24 mouse cellular contexts compared by ENCODE assay signal in the genomic region with DNA sequence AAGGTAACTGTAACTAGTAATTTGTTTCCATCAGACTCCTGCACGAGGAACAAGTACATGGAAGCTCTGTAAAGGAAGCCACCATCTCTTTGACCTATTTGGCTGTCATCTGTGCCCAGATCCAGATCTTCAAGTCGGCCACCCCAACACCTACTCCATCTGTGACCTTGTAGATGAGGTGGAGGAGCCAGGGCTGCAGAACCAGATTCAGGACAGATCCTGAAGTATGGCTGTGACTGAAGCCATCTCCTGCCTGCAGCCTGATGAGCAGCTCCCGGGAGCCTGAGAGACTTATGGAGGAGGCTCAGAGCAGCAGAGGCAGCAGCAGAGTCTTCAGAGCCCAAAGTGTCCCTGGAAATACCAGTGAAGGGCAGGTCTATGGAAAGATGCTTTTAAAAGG. TPM values are rescaled to one million over a fixed set of nuclear protein-coding genes. Genes with fewer than 3 reads are reported as not detected.
"Had no signal": no experiment of that assay in that cellular context is flagged by ENCODE, and none has a peak within 500 bp of the region (broad histone marks: within the 10 kb centered on the region; RNA-seq: fewer than 3 reads in every experiment).

No protein-coding gene starts in this region.

- H3K4me1 ChIP-seq: midbrain, embryonic 15.5 days; neural tube, embryonic 12.5 days; stomach, embryonic 15.5 days had no signal

- H3K4me3 ChIP-seq: lung, embryonic 15.5 days; megakaryocyte, embryonic 14.5 days; midbrain, embryonic 12.5 days; midbrain, embryonic 15.5 days; neural tube, embryonic 12.5 days; stomach, embryonic 15.5 days had no signal

- H3K9me3 ChIP-seq: lung, embryonic 15.5 days; megakaryocyte, embryonic 14.5 days; midbrain, embryonic 12.5 days; midbrain, embryonic 15.5 days; neural tube, embryonic 12.5 days; stomach, embryonic 15.5 days had no signal

- H3K36me3 ChIP-seq: lung, embryonic 15.5 days; midbrain, embryonic 12.5 days; midbrain, embryonic 15.5 days; neural tube, embryonic 12.5 days; stomach, embryonic 15.5 days had no signal

- H3K27ac ChIP-seq: lung, embryonic 15.5 days; macrophage; midbrain, embryonic 12.5 days; midbrain, embryonic 15.5 days; neural tube, embryonic 12.5 days; stomach, embryonic 15.5 days; stomach, postnatal 0 days had no signal

- DNase-seq: liver, postnatal 0 days; lung, adult 2 months; lung, postnatal 14 days; lung, postnatal 36 days; thymus, adult 2 months; thymus, postnatal 25 days; thymus, postnatal 4 days had no signal

- ATAC-seq: liver, postnatal 0 days; lung, postnatal 0 days; midbrain, embryonic 15.5 days had no signal

- H3K4me2 ChIP-seq: midbrain, embryonic 15.5 days; stomach, embryonic 15.5 days had no signal

- H3K9ac ChIP-seq: liver, postnatal 0 days; lung, embryonic 15.5 days; midbrain, embryonic 12.5 days; midbrain, embryonic 15.5 days; neural tube, embryonic 12.5 days; stomach, embryonic 15.5 days had no signal

RNA-seq across cellular contexts. Expression of gene H2-T3, which starts 34.4 kb away (rescaled TPM):
- total RNA-seq: megakaryocyte progenitor cell, adult 5-6 weeks; midbrain, postnatal 0 days; monocyte, adult 5-6 weeks; neutrophil, adult 5-6 weeks had no signal
- polyA plus RNA-seq: liver, postnatal 0 days; lung, adult 2 months; macrophage; midbrain, embryonic 12.5 days; midbrain, postnatal 0 days; neural tube, embryonic 12.5 days; neural tube, embryonic 14.5 days; spleen, adult 2 months; stomach, postnatal 0 days; testis, adult 2 months had no signal

RNA-seq across cellular contexts. Expression of gene Gm8909, which starts 56.1 kb away (rescaled TPM):
- total RNA-seq: megakaryocyte progenitor cell, adult 5-6 weeks; midbrain, postnatal 0 days; neutrophil, adult 5-6 weeks had no signal
- polyA plus RNA-seq: liver, postnatal 0 days; macrophage; midbrain, embryonic 12.5 days; midbrain, embryonic 15.5 days; midbrain, postnatal 0 days; neural tube, embryonic 14.5 days; urinary bladder, adult 2 months had no signal
